ENCODE assay signal across 9 mouse cellular contexts in genomic region chr11:101163476-101164350, GRCm38 (mm10). TPM values are rescaled to one million over a fixed set of nuclear protein-coding genes. Genes with fewer than 3 reads are reported as not detected.
DNase-seq lines count a peak whose midpoint lies in the region; ATAC-seq and TF ChIP-seq lines count a peak whose summit lies in the region.
"Had no signal": no experiment of that assay in that cellular context is flagged by ENCODE, and none has a peak within 500 bp of the region (broad histone marks: within the 10 kb centered on the region; RNA-seq: fewer than 3 reads in every experiment).

No protein-coding gene starts in this region.

- no peak overlapping the region for H3K9ac ChIP-seq in heart, embryonic 15.5 days
- no peak overlapping the region for H3K9ac ChIP-seq in neural tube, embryonic 15.5 days (replicated peaks)

- no peaks in the 10 kb centered on the region for H3K9me3 ChIP-seq in heart, embryonic 15.5 days (replicated peaks)
- H3K9me3 ChIP-seq in neural tube, embryonic 15.5 days (replicated peaks): no peaks in the 10 kb centered on the region

- WGBS in heart, embryonic 15.5 days: 46% methylated on average over 49 of the region's 49 CpGs
- WGBS in neural tube, embryonic 15.5 days: 16% methylated on average over 49 of the region's 49 CpGs

- no peak for ATAC-seq in heart, embryonic 15.5 days (replicated peaks; ENCODE audit: insufficient number of reproducible peaks, insufficient read depth, low FRiP score, low read depth)
- no peak; the same call in none of the 2 replicates for ATAC-seq in neural tube, embryonic 15.5 days (ENCODE audit: low FRiP score)

- no peak overlapping the region for H3K4me3 ChIP-seq in layer of hippocampus, adult 2 months
- H3K4me3 ChIP-seq in heart, embryonic 15.5 days: peak overlapping the region; percentile 33
- peak overlapping the region; percentile 22; the same call in 1 of the 2 replicates for H3K4me3 ChIP-seq in neural tube, embryonic 15.5 days (replicated peaks)

- DNase-seq in layer of hippocampus, adult 2 months (ENCODE audit: low spot score in 2 of 2): no peak
- no peak for DNase-seq in layer of hippocampus, postnatal 25 days (ENCODE audit: extremely low spot score in 1 of 2, low spot score in 1 of 2)
- peak; percentile 52 to 67 for DNase-seq in kidney, postnatal 4 days
- no peak for DNase-seq in lung, postnatal 25 days (ENCODE audit: low spot score)
- no peak for DNase-seq in spleen, adult 12 weeks (ENCODE audit: low spot score)
- no peak for DNase-seq in MN1 (ENCODE audit: low spot score)

- H3K4me1 ChIP-seq in heart, embryonic 15.5 days (replicated peaks): peaks cover 24% of the 10 kb centered on the region
- peaks cover 13% of the 10 kb centered on the region for H3K4me1 ChIP-seq in neural tube, embryonic 15.5 days

- H3K27me3 ChIP-seq in heart, embryonic 15.5 days: peaks cover 42% of the 10 kb centered on the region
- H3K27me3 ChIP-seq in neural tube, embryonic 15.5 days (replicated peaks): peaks cover 73% of the 10 kb centered on the region

- peak overlapping the region; percentile 47; the same call in 1 of the 2 replicates for H3K27ac ChIP-seq in layer of hippocampus, adult 2 months
- no peak overlapping the region for H3K27ac ChIP-seq in heart, embryonic 15.5 days
- no peak overlapping the region for H3K27ac ChIP-seq in neural tube, embryonic 15.5 days (replicated peaks)

- peaks cover 54% of the 10 kb centered on the region for H3K36me3 ChIP-seq in heart, embryonic 15.5 days
- H3K36me3 ChIP-seq in neural tube, embryonic 15.5 days: peaks cover 37% of the 10 kb centered on the region

- peak overlapping the region; percentile 53 for H3K4me2 ChIP-seq in heart, embryonic 15.5 days
- peak overlapping the region; percentile 47 for H3K4me2 ChIP-seq in neural tube, embryonic 15.5 days

- no peak for TF ChIP-seq CTCF in layer of hippocampus, adult 2 months (conservative IDR thresholded peaks at IDR 0.05)

RNA-seq across cellular contexts. Expression of gene Cntnap1, which starts 6.6 kb away (rescaled TPM):
- 100 to 1,000 TPM; 169 to 171 TPM for total RNA-seq in layer of hippocampus, adult 2 months (2021)
- total RNA-seq in layer of hippocampus, postnatal 25 days (2021): 100 to 1,000 TPM; 158 to 169 TPM
- 0.50 and 0.85 TPM in 2 replicates for polyA plus RNA-seq in heart, embryonic 15.5 days (2015; fragmentation: Nextera tagmentation; extraction: Ambion mirVana)
- polyA plus RNA-seq in neural tube, embryonic 15.5 days (2015; fragmentation: Nextera tagmentation; extraction: Ambion mirVana): 11.2 and 12.3 TPM in 2 replicates

RNA-seq across cellular contexts. Expression of gene Plekhh3, which starts 7.4 kb away (rescaled TPM):
- 10 to 100 TPM; 14.5 to 15.4 TPM for total RNA-seq in layer of hippocampus, adult 2 months (2021)
- total RNA-seq in layer of hippocampus, postnatal 25 days (2021): 10 to 100 TPM; 13.2 to 14.3 TPM
- 10.5 and 13.6 TPM in 2 replicates for polyA plus RNA-seq in heart, embryonic 15.5 days (2015; fragmentation: Nextera tagmentation; extraction: Ambion mirVana)
- 9.2 and 9.5 TPM in 2 replicates for polyA plus RNA-seq in neural tube, embryonic 15.5 days (2015; fragmentation: Nextera tagmentation; extraction: Ambion mirVana)

RNA-seq across cellular contexts. Expression of gene Tubg2, which starts 8.0 kb away (rescaled TPM):
- 10 to 100 TPM; 40.2 to 44.5 TPM for total RNA-seq in layer of hippocampus, adult 2 months (2021)
- 10 to 100 TPM; 44.9 to 47.8 TPM for total RNA-seq in layer of hippocampus, postnatal 25 days (2021)
- 2.7 and 3.4 TPM in 2 replicates for polyA plus RNA-seq in heart, embryonic 15.5 days (2015; fragmentation: Nextera tagmentation; extraction: Ambion mirVana)
- 49.9 and 60.7 TPM in 2 replicates for polyA plus RNA-seq in neural tube, embryonic 15.5 days (2015; fragmentation: Nextera tagmentation; extraction: Ambion mirVana)

RNA-seq across cellular contexts. Expression of gene Ccr10, which starts 11.5 kb away (rescaled TPM):
- not detected for total RNA-seq in layer of hippocampus, adult 2 months (2021)
- under 1 TPM; 0.21 to 0.25 TPM for total RNA-seq in layer of hippocampus, postnatal 25 days (2021)
- polyA plus RNA-seq in heart, embryonic 15.5 days (2015; fragmentation: Nextera tagmentation; extraction: Ambion mirVana): 0.28 and 0.38 TPM in 2 replicates
- 0.51 and 0.70 TPM in 2 replicates for polyA plus RNA-seq in neural tube, embryonic 15.5 days (2015; fragmentation: Nextera tagmentation; extraction: Ambion mirVana)
- total RNA-seq: heart, adult 18-20 months had no signal

RNA-seq across cellular contexts. Expression of gene Tubg1, which starts 44.0 kb away (rescaled TPM):
- total RNA-seq in layer of hippocampus, adult 2 months (2021): 10 to 100 TPM; 41.7 to 42.6 TPM
- 10 to 100 TPM; 44.4 to 52.3 TPM for total RNA-seq in layer of hippocampus, postnatal 25 days (2021)
- polyA plus RNA-seq in heart, embryonic 15.5 days (2015; fragmentation: Nextera tagmentation; extraction: Ambion mirVana): 62.1 and 71.6 TPM in 2 replicates
- polyA plus RNA-seq in neural tube, embryonic 15.5 days (2015; fragmentation: Nextera tagmentation; extraction: Ambion mirVana): 68.4 and 73.7 TPM in 2 replicates

Comparison
In these comparisons a context has a peak if more than half of its experiments do, and no peak if none do; other contexts are left out.
1. DNase-seq: peak in kidney, postnatal 4 days (2 of 2); none in layer of hippocampus, adult 2 months (0 of 2), layer of hippocampus, postnatal 25 days (0 of 2), lung, postnatal 25 days (single experiment), spleen, adult 12 weeks (single experiment) and MN1 (single experiment).